Mouse (Mus musculus) kidney, adult 2 months (tissue): ENCODE results near the gene Chil3.

Experiments used
- CTCF ChIP-seq: fragments of 200-500 bp; conservative IDR thresholded peaks from 2 replicates; pipeline ENCODE4 v1.5.1; 2011; ENCODE audit warnings: low read depth, mild to moderate bottlenecking, control low read depth, low read length, moderate library complexity, mixed read lengths; ENCODE audit not compliant: insufficient read depth, insufficient read length
- POLR2A ChIP-seq: fragments of 200-500 bp; IDR thresholded peaks from one replicate; pipeline ENCODE4 v1.6.1; 2011; ENCODE audit warnings: low read depth, low read length, control low read depth

GRCm38 (mm10) chr3:106126999-106127398 lies 40.4 kb downstream of the Chil3 start:
- TF ChIP-seq CTCF: no peak
- no peak for TF ChIP-seq POLR2A
